Mouse (Mus musculus) heart, embryonic 13.5 days (tissue): Measurements from ENCODE around the gene Klhl5. TPM values are rescaled to one million over a fixed set of nuclear protein-coding genes. Genes with fewer than 3 reads are reported as not detected.

ENCODE experiments used
- ATAC-seq: fragments of 200-750 bp; cut with Nextera tagmentation; 2 replicates; pipeline ENCODE4 v1.8.0; 2017; ENCODE audit warnings: moderate TSS enrichment; ENCODE audit not compliant: insufficient number of reproducible peaks, low FRiP score, low TSS enrichment; ENCODE audit errors: extremely low read depth
- H3K27ac ChIP-seq: fragments of 300-500 bp; sonication (generic); replicated peaks from 2 replicates; pipeline ENCODE4 v1.5.1; 2015; ENCODE audit warnings: moderate library complexity, mild to moderate bottlenecking, inconsistent platforms
- H3K27me3 ChIP-seq: fragments of 300-500 bp; sonication (generic); replicated peaks from 2 replicates; pipeline ENCODE4 v1.6.1; 2015; ENCODE audit warnings: mild to moderate bottlenecking, inconsistent platforms
- H3K36me3 ChIP-seq: fragments of 300-500 bp; sonication (generic); 2 replicates; pipeline ENCODE4 v1.6.1; 2015; ENCODE audit warnings: mild to moderate bottlenecking, inconsistent platforms
- H3K4me1 ChIP-seq: fragments of 300-500 bp; sonication (generic); 2 replicates; pipeline ENCODE4 v1.6.1; 2015; ENCODE audit warnings: inconsistent platforms
- H3K4me2 ChIP-seq: fragments of 300-500 bp; sonication (generic); 2 replicates; pipeline ENCODE4 v1.6.1; 2015; ENCODE audit warnings: inconsistent platforms, mild to moderate bottlenecking, moderate library complexity
- H3K4me3 ChIP-seq: fragments of 300-500 bp; sonication (generic); 2 replicates; pipeline ENCODE4 v1.5.1; 2015; ENCODE audit warnings: moderate library complexity, mild to moderate bottlenecking, inconsistent platforms
- H3K9ac ChIP-seq: fragments of 300-500 bp; sonication (generic); 2 replicates; pipeline ENCODE4 v1.6.1; 2015; ENCODE audit warnings: inconsistent platforms, mild to moderate bottlenecking, moderate library complexity
- H3K9me3 ChIP-seq: fragments of 300-500 bp; sonication (generic); 2 replicates; pipeline ENCODE4 v1.6.1; 2016; ENCODE audit warnings: inconsistent platforms
- WGBS: fragments of 180-500 bp; shearing (Covaris S2); methylation state at CpG from one replicate; pipeline ENCODE4 v1.1.7; 2015; ENCODE audit warnings: mixed read lengths; 5-methylcytosine and 5-hydroxymethylcytosine counted together
- polyA plus RNA-seq: library from polyadenylated mRNA; unstranded; fragments of >200 nt; fragmentation: Nextera tagmentation; extraction: Ambion mirVana; gene quantifications from 2 replicates; pipeline ENCODE4 v1.2.1, GENCODE M21; 2015

Gene Klhl5
- polyA plus RNA-seq, 1 experiment from 2014 or later = 12.3 TPM

- Histone ChIP-seq H3K4me2 (peak overlapping the region; percentile 47), H3K4me1 (peaks cover 30% of the 10 kb centered on the region), H3K9me3 (no peaks in the 10 kb centered on the region), H3K27me3 (no peaks in the 10 kb centered on the region), H3K27ac (0 out of 2 replicates have a peak overlapping the region, but pooled peaks have one; percentile 84), H3K9ac (peak overlapping the region; percentile 52), H3K36me3 (no peaks in the 10 kb centered on the region), H3K4me3 (no peak overlapping the region)
- WGBS = 60% methylated on average over 26 of the region's 26 CpGs
- ATAC-seq = no peak
These were observed 67.9 kb downstream of the Klhl5 start for GRCm38 (mm10) chr5:65175035-65175917.

- Histone ChIP-seq H3K9me3 (no peaks in the 10 kb centered on the region), H3K9ac (peak overlapping the region; percentile 52), H3K27me3 (no peaks in the 10 kb centered on the region), H3K4me3 (no peak overlapping the region), H3K4me1 (peaks cover 35% of the 10 kb centered on the region), H3K36me3 (no peaks in the 10 kb centered on the region), H3K27ac (peak overlapping the region; percentile 84), H3K4me2 (peak overlapping the region; percentile 47)
- no peak for ATAC-seq
- 64% methylated on average over 13 of the region's 13 CpGs for WGBS
These were observed 68.7 kb downstream of the Klhl5 start for GRCm38 (mm10) chr5:65175918-65176484.

GRCm38 (mm10) chr5:65177026-65177514 is 69.7 kb downstream of the Klhl5 start:
- Histone ChIP-seq H3K27ac (peak overlapping the region; percentile 84), H3K36me3 (no peaks in the 10 kb centered on the region), H3K27me3 (no peaks in the 10 kb centered on the region), H3K9me3 (no peaks in the 10 kb centered on the region), H3K4me3 (no peak overlapping the region), H3K4me2 (peak overlapping the region; percentile 46), H3K9ac (peak overlapping the region; percentile 48; the same call in 1 of the 2 replicates), H3K4me1 (peaks cover 44% of the 10 kb centered on the region)
- peak; percentile 35; the same call in 1 of the 2 replicates for ATAC-seq
- WGBS = 12% methylated on average over 11 of the region's 11 CpGs

GRCm38 (mm10) chr5:65178477-65178876 is 71.1 kb downstream of the Klhl5 start:
- H3K4me2 ChIP-seq = no peak overlapping the region
- H3K9ac ChIP-seq = no peak overlapping the region
- WGBS = 83% methylated on average over 9 of the region's 9 CpGs
- peaks cover 50% of the 10 kb centered on the region for H3K4me1 ChIP-seq
- H3K36me3 ChIP-seq = no peaks in the 10 kb centered on the region
- no peak overlapping the region for H3K27ac ChIP-seq
- no peak for ATAC-seq
- no peaks in the 10 kb centered on the region for H3K9me3 ChIP-seq
- no peak overlapping the region for H3K4me3 ChIP-seq
- H3K27me3 ChIP-seq = no peaks in the 10 kb centered on the region

- H3K9me3 ChIP-seq = no peaks in the 10 kb centered on the region
- no peak overlapping the region for H3K4me3 ChIP-seq
- ATAC-seq = peak; percentile 48; the same call in 1 of the 2 replicates
- peaks cover 48% of the 10 kb centered on the region for H3K4me1 ChIP-seq
- H3K27me3 ChIP-seq = no peaks in the 10 kb centered on the region
- no peak overlapping the region for H3K9ac ChIP-seq
- H3K27ac ChIP-seq = peak overlapping the region; percentile 92
- peak overlapping the region; percentile 54 for H3K4me2 ChIP-seq
- 47% methylated on average over 21 of the region's 21 CpGs for WGBS
- no peaks in the 10 kb centered on the region for H3K36me3 ChIP-seq
These were observed 73.9 kb downstream of the Klhl5 start for GRCm38 (mm10) chr5:65181160-65181793.

- 41% methylated on average over 4 of the region's 4 CpGs for WGBS
- no peaks in the 10 kb centered on the region for H3K27me3 ChIP-seq
- no peak overlapping the region for H3K9ac ChIP-seq
- H3K4me2 ChIP-seq = peak overlapping the region; percentile 54
- H3K4me1 ChIP-seq = peaks cover 45% of the 10 kb centered on the region
- H3K27ac ChIP-seq = peak overlapping the region; percentile 92
- peak; percentile 38; the same call in 1 of the 2 replicates for ATAC-seq
- no peak overlapping the region for H3K4me3 ChIP-seq
- H3K36me3 ChIP-seq = no peaks in the 10 kb centered on the region
- no peaks in the 10 kb centered on the region for H3K9me3 ChIP-seq
These were observed 74.4 kb downstream of the Klhl5 start for GRCm38 (mm10) chr5:65181794-65182169.

GRCm38 (mm10) chr5:65182268-65182667 is 74.9 kb downstream of the Klhl5 start:
- ATAC-seq = no peak
- Histone ChIP-seq H3K9ac (no peak overlapping the region), H3K36me3 (no peaks in the 10 kb centered on the region), H3K4me2 (no peak overlapping the region), H3K9me3 (no peaks in the 10 kb centered on the region), H3K27me3 (no peaks in the 10 kb centered on the region), H3K4me1 (peaks cover 40% of the 10 kb centered on the region), H3K27ac (no peak overlapping the region), H3K4me3 (no peak overlapping the region)
- WGBS = 74% methylated on average over 1 of the region's 1 CpGs

- ATAC-seq = no peak
These were observed 84.3 kb downstream of the Klhl5 start for GRCm38 (mm10) chr5:65191601-65192000.

GRCm38 (mm10) chr5:65194441-65194840 is 87.1 kb downstream of the Klhl5 start:
- H3K4me3 ChIP-seq = no peak overlapping the region
- peaks cover 3% of the 10 kb centered on the region; the same call in 1 of the 2 replicates for H3K4me1 ChIP-seq
- no peak overlapping the region for H3K27ac ChIP-seq
- WGBS = 76% methylated on average over 9 of the region's 9 CpGs
- H3K9me3 ChIP-seq = peaks cover 14% of the 10 kb centered on the region
- no peaks in the 10 kb centered on the region for H3K36me3 ChIP-seq
- no peak overlapping the region for H3K9ac ChIP-seq
- H3K4me2 ChIP-seq = no peak overlapping the region
- H3K27me3 ChIP-seq = no peaks in the 10 kb centered on the region
- no peak for ATAC-seq

More at GRCm38 (mm10) chr5:65191601-65192000, 84.3 kb downstream of the Klhl5 start:
- Histone ChIP-seq H3K4me2 (no peak overlapping the region), H3K27me3 (no peaks in the 10 kb centered on the region), H3K27ac (no peak overlapping the region), H3K36me3 (no peaks in the 10 kb centered on the region), H3K9ac (no peak overlapping the region), H3K9me3 (peaks cover 15% of the 10 kb centered on the region), H3K4me1 (no peaks in the 10 kb centered on the region), H3K4me3 (no peak overlapping the region)
- 86% methylated on average over 5 of the region's 5 CpGs for WGBS

- H3K36me3 ChIP-seq = 0 out of 2 replicates have a peak, but pooled peaks cover 4% of the 10 kb centered on the region
- under 1% methylated on average over 37 of the region's 37 CpGs for WGBS
- ATAC-seq = peak; percentile 100
These were observed 92.2 kb downstream of the Klhl5 start, which contains the start of gene Wdr19 for GRCm38 (mm10) chr5:65199346-65200128. TSS of gene Wdr19 (plus strand) at chr5:65199696.

More at GRCm38 (mm10) chr5:65199346-65200128, 92.2 kb downstream of the Klhl5 start, which contains the start of gene Wdr19:
- Histone ChIP-seq H3K27me3 (no peaks in the 10 kb centered on the region), H3K4me1 (peaks cover 13% of the 10 kb centered on the region), H3K27ac (peak within 1 kb of the TSS; percentile 68), H3K9me3 (no peaks in the 10 kb centered on the region), H3K4me2 (peak within 1 kb of the TSS; percentile 76), H3K9ac (peak within 1 kb of the TSS; percentile 80), H3K4me3 (peak within 1 kb of the TSS; percentile 61)
